In the genomic region with DNA sequence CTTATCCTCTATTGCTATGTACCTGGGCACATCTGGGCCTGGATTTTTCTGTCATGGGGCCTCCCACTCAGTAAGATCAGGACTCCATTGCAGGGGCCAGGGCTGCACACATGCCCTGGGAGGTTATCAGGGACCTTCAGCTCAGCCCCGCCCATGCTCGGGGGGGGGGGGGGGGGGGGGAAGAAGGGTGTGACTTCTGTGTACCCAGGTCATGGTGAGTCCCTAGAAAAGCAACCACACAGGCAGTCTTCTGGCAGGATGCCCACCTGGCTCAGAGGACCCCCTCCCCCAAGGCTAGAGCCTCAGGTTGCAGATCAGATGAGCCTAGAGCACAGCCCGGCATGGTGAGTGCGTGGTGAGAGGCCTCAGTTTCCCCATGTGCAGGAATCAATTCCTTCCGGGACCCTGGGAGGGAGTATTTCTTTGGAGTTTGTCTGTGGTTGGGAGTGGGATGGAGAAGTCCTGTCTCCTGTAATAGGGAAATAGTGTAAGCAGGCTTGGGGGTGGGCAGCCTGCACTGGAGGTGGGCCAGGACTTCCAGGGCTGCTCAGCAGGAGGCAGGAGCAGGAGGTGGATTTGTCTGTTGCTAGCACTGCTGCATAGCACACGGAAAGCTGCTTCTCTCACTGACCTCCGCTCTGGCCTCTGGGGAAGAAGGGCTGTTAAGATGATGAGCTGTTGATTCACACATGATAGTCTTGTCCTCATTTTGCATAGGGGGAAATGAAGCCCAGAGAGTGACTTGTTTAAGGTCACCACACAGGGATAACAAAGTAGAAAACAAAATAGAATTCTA, we compare ENCODE assay signal across 1 mouse cellular context.
TF ChIP-seq lines count a peak whose summit lies in the region.

No protein-coding gene starts in this region.

TF ChIP-seq in MEL, 35 proteins besides CTCF, POLR2A, EP300 and RAD21 (continued from another document):
- TF ChIP-seq RCOR1 (IDR thresholded peaks at IDR 0.05; ENCODE audit: low read depth, low read length), result no peak
- TF ChIP-seq UBTF (IDR thresholded peaks at IDR 0.05; ENCODE audit: borderline replicate concordance, insufficient read depth, low read depth, low read length), result no peak
- TF ChIP-seq E2F4 (IDR thresholded peaks at IDR 0.05; ENCODE audit: borderline replicate concordance, low read depth, low read length), result no peak
- TF ChIP-seq MYB (IDR thresholded peaks at IDR 0.05; ENCODE audit: low read depth, low read length), result no peak
- TF ChIP-seq CHD1 (IDR thresholded peaks at IDR 0.05; ENCODE audit: low read depth, low read length), result no peak
- TF ChIP-seq GABPA (IDR thresholded peaks at IDR 0.05; ENCODE audit: low read depth, low read length), result no peak
- TF ChIP-seq NELFE (IDR thresholded peaks at IDR 0.05; ENCODE audit: low read depth, low read length), result no peak
- no peak for TF ChIP-seq MYC (IDR thresholded peaks at IDR 0.05; ENCODE audit: low read depth, low read length)
- TF ChIP-seq SIN3A (IDR thresholded peaks at IDR 0.05; ENCODE audit: low read length), result peak; percentile 40; the same call in 1 of the 2 replicates
- TF ChIP-seq TCF12 (IDR thresholded peaks at IDR 0.05; ENCODE audit: low read depth, low read length), result peak; percentile 59
- no peak for TF ChIP-seq USF2 (IDR thresholded peaks at IDR 0.05; ENCODE audit: borderline replicate concordance in 1 of 2, insufficient read depth in 1 of 2, low read depth in 1 of 2, low read length in 2 of 2)
- no peak for TF ChIP-seq GATA1 (IDR thresholded peaks at IDR 0.05; ENCODE audit: low read depth, low read length)
- TF ChIP-seq MAFK (IDR thresholded peaks at IDR 0.05; ENCODE audit: borderline replicate concordance, low read depth, low read length), result no peak
- TF ChIP-seq ELF1 (IDR thresholded peaks at IDR 0.05; ENCODE audit: low read depth, low read length), result no peak
- no peak for TF ChIP-seq KAT2A (conservative IDR thresholded peaks at IDR 0.05; ENCODE audit: low read depth, low read length)
- TF ChIP-seq NRF1 (IDR thresholded peaks at IDR 0.05; ENCODE audit: insufficient read depth, low read depth, low read length, poor library complexity, severe bottlenecking), result no peak
- TF ChIP-seq BHLHE40 (IDR thresholded peaks at IDR 0.05; ENCODE audit: borderline replicate concordance, low read depth, low read length), result no peak
- TF ChIP-seq JUND (IDR thresholded peaks at IDR 0.05; ENCODE audit: low read depth, low read length), result no peak
- TF ChIP-seq ZKSCAN1 (IDR thresholded peaks at IDR 0.05; ENCODE audit: low read depth, low read length), result no peak
- TF ChIP-seq ETS1 (IDR thresholded peaks at IDR 0.05; ENCODE audit: low read depth, low read length), result peak; percentile 57; the same call in 1 of the 2 replicates
- no peak for TF ChIP-seq ZNF384 (IDR thresholded peaks at IDR 0.05; ENCODE audit: low read depth, low read length)
- TF ChIP-seq POLR2AphosphoS2 (IDR thresholded peaks at IDR 0.05; ENCODE audit: low read length), result no peak
